Mouse (Mus musculus): ENCODE data around the gene Pxn. TPM values are rescaled to one million over a fixed set of nuclear protein-coding genes. Genes with fewer than 3 reads are reported as not detected.

Pxn gene
- 10 to 100 TPM; 31.2 to 43.4 (median 34.1) TPM for total RNA-seq (2022)

DNA sequence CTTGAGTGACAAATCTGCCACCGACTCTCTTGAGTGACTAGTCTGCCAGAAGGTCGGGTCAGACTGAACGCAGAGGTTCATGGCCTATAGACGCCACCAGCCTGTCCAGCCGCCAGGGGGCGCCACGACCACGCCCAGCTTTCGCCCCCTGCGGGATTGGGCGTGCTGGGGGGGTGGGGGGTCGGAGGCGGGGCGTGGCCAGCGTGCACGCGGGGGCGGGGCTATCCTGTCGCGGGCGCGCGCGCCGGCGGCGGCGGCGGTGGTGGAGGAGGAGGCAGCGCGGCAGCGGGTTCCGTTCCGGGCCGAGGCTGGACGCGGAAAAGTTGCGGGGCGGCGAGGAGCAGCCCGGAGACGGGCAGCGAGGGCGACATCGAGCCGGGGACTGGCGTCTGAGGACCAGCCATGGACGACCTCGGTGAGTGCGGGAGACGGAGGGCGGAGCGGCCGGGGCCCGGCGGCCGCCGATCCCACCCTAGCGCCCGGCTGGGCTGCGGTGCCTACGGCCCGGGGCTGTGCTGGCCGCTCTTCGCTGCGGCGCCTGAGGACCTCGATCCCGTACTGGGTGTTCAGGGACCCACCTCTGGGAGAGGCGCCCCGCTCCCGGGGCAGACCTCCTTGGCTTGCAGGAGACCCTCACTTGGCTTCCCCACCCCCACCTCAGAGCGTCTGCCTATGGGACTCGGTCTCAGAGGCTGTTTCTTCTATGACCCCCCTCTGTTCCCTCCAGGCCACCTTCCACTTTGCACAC is at the start of gene Pxn:
Pxn (plus strand) TSS at position 223 of the 748 bp plus-strand sequence.
- DNase-seq (ENCODE audit: low spot score) = peak; percentile 89

GRCm38 (mm10) chr5:115458918-115459317 is 47.6 kb upstream of the Pxn start:
- no peak for DNase-seq (ENCODE audit: low spot score)

DNA sequence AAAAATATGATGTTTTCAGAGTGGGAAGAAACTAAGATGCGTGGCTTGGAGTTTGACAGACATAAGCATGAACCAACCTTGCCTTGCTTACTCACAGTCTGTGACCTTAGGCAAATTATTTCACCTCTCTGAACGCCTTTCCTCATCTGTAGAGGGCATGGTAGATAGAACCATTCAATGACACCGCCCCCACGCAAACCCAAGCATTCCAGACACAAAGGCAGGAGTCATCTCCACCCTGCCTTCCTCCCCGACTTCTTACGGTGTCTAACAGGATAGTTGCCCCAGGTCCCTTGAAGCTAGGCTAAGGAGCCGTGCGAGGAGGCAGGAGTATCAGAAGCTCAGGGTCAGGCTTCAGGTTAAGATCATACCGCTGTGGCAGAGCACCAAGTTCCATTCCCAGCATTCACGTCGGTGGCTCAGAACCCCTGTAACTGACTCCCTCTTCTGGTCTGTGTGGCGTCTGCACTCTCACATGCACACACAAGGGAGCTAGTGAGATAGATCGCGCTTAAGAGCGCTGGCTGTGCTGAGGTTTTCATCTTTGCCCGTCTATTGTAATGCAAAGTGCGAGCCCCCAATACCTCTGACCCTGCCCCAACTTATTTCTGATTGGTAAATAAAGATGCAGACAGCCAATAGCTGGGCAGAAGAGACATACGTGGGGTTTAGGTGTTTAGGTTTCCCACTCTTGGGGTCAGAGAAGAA is 41.9 kb upstream of the Pxn start:
- DNase-seq (ENCODE audit: low spot score) = no peak

DNA sequence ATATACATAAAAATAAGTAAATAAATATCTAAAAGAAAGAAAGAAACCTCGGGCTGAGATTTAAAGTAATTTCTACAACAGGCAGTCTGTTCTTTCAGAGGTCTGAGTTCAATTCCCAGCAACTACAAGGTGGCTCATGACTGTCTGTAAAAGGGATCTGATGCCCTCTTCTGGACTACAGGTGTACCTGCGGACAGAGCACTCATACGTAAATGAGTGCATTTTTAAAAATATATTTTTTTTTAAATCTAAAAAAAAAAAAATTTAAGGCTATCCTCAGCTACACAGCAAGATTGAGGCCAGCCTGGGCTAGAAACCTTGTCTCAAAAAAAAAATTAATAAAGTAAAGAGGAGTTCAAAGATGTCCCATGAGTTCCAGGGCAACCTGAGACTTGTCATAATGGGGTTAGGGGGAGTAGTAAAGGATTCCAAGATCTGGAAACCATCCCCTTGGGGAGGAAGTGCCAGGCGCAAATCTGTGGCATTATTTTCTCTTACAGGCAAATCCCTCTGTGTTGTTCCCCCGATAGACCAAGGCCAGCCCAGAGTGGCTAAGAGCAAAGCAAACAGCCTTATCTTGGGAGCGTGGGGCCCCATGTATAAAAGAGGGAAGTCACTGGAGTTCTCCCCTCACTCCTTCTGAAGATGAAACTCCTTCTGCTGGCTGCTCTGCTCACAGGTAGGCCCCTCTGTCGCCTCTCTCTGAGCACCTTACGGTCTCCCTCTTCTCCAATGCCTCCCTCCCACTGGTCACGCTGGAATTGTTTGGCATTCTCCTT is 40.6 kb upstream of the Pxn start, which contains the start of gene Pla2g1b:
Pla2g1b (plus strand) TSS at position 621 of the 779 bp plus-strand sequence.
- no peak for DNase-seq (ENCODE audit: low spot score)

- no peak for DNase-seq (ENCODE audit: low spot score)
Measured at GRCm38 (mm10) chr5:115469791-115470190, 36.7 kb upstream of the Pxn start.

- no peak for DNase-seq (ENCODE audit: low spot score)
Measured at GRCm38 (mm10) chr5:115470766-115471531, 35.5 kb upstream of the Pxn start.

DNA sequence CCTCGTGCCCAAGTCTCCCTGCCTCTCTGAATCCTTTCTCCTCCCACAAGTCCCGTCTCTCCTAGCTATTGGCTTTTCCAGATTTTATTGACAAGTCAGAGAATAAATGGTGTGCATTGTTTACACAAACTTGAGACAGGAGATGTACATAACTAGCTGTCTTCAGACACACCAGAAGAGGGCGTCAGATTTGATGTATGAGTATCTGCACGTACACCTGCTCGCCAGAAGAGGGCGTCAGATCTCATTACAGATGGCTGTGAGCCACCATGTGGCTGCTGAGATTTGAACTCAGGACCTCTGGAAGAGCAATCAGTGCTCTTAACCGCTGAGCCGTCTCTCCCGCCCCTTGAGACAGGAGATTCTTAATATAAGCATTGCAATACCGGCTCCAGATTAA is 33.3 kb upstream of the Pxn start:
- DNase-seq (ENCODE audit: low spot score) = no peak

- DNase-seq (ENCODE audit: low spot score) = no peak
Measured at GRCm38 (mm10) chr5:115474174-115474828, 32.2 kb upstream of the Pxn start.

GRCm38 (mm10) chr5:115475337-115476106 is 31.0 kb upstream of the Pxn start:
- no peak for DNase-seq (ENCODE audit: low spot score)

- DNase-seq (ENCODE audit: low spot score) = no peak
Measured at GRCm38 (mm10) chr5:115476107-115476727, 30.3 kb upstream of the Pxn start.

- no peak for DNase-seq (ENCODE audit: low spot score)
Measured at GRCm38 (mm10) chr5:115479561-115479960, 26.9 kb upstream of the Pxn start.

DNA sequence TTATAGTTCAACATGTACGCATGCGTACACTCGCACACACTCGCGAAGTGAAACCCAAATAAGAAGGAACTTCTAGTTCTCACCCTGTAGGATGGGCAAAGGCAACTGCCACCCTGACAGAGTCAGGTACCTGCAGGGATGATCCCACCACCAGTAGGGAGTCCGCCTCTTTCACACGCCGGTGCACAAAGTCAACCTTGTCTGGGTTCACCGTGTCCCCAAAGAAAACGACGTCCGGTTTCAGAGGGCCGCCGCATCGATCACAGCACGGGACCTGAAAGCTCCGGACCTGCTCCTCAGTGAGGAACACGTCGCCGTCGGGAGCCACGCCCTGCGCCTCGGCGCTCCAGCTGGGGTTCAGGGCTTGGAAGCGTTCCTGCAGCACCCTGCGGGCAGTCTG is 26.4 kb upstream of the Pxn start:
- DNase-seq (ENCODE audit: low spot score) = no peak

GRCm38 (mm10) chr5:115482390-115483265 is 23.8 kb upstream of the Pxn start:
- DNase-seq (ENCODE audit: low spot score) = no peak

- no peak for DNase-seq (ENCODE audit: low spot score)
Measured at GRCm38 (mm10) chr5:115483385-115483784, 23.1 kb upstream of the Pxn start.

DNA sequence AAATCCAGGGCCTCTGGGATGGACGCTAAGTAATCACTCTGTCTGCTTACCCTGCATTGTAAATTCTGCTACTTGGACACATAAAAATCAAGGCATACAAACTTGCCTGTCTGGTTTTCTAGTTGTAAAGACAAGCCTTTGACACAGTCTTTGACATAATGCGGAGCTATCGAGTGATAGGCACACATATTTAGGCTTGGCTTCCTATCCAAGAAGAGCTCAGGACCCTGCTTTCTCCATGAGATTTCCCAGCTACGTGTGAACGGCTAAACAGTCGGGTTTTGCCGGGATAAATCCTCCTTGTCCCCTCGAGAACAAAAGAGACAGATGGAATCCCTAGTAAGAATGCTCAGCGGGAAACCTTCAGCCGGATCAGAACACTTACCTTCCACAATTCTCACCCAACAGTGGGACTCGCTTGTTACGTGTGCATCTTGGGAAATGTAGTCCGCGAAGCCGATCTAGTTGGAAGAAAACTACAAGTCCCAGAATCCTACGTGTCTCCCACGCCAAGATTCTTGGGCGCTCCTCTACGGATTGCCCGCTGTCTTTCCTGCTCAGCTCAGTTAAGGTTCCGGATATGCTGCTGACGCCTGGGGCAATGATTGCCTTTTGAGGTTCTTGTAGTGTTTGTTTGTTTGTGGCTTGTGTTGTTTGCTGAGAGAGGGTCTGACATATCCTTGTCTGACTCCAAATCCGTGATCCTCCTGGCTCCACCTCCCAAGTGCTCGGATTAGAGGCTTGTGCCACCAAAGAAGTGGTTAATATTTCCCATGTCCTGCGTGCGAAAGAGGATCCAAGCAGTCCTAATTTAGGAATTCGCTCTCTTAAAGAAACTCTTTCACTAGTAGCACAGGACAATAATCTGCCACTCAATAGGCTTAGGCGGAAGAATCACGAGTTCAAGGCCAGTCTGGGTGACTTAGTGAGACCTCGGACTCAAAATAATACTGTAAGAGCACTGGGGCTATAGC is 22.2 kb upstream of the Pxn start, which contains the start of gene Sirt4:
Sirt4 (minus strand) TSS at position 779 of the 974 bp plus-strand sequence.
- peak; percentile 94 for DNase-seq (ENCODE audit: low spot score)

GRCm38 (mm10) chr5:115484996-115485395 is 21.5 kb upstream of the Pxn start:
- DNase-seq (ENCODE audit: low spot score) = no peak

- no peak for DNase-seq (ENCODE audit: low spot score)
Measured at GRCm38 (mm10) chr5:115485489-115486205, 20.8 kb upstream of the Pxn start.
